Mouse (Mus musculus): ENCODE results near the gene Peak1. TPM values are rescaled to one million over a fixed set of nuclear protein-coding genes. Genes with fewer than 3 reads are reported as not detected.
A peak's percentile ranks its signal among the peaks of the same experiment; 100 is the strongest.

Peak1 gene
- total and polyA plus RNA-seq, 2 experiments from 2014 or later, result 5.3 to 9.1 TPM

DNA sequence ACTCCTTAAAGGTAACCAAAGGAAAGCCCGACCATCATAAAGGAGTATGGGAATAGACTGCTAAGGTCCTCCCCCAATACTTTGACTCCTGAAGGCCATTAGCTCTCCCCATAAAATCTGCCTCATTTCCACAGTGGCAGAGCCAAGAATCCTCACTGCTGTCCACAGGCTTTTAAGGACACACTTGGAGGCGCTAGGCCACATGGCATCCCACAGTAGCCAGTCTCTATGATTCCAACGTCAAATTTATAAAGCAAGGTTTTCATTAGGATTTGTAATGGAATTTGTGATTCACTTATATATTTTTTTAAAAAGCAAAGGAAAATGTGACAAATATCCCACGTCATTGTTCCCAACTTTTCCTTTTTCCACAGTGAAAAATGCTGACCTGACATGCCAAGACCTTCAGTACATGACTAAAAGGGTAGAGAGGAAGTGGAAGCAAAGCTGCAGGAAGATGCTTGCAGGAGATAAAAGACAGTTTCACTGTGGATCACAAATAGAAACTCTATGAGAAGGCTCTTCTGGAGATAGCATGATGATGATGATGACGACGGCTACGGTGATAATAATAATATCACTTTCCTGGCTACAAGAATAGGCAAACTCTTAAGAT, 151.6 kb downstream of the Peak1 start:
- Histone ChIP-seq H3K27me3 (ENCODE audit: insufficient read depth, low read length) (no peaks in the 10 kb centered on the region), H3K4me2 (ENCODE audit: low read depth, low read length) (no peak overlapping the region), H3K9me3 (ENCODE audit: low read length) (no peaks in the 10 kb centered on the region), H3K27ac (no peak overlapping the region), H3K9ac (replicated peaks; ENCODE audit: low read length) (no peak overlapping the region), H3K4me1 (ENCODE audit: insufficient read depth, low read length) (0 out of 2 replicates have a peak, but pooled peaks cover 3% of the 10 kb centered on the region), H3K4me3 (ENCODE audit: low read length) (no peak overlapping the region), H3K36me3 (ENCODE audit: insufficient read depth, low read length) (no peaks in the 10 kb centered on the region)
- no peak for TF ChIP-seq CTCF (IDR thresholded peaks at IDR 0.05; ENCODE audit: low read depth)
- WGBS, result 86% methylated on average over 7 of the region's 7 CpGs
- ATAC-seq (no peak), DNase-seq (ENCODE audit: low spot score) (no peak)

DNA sequence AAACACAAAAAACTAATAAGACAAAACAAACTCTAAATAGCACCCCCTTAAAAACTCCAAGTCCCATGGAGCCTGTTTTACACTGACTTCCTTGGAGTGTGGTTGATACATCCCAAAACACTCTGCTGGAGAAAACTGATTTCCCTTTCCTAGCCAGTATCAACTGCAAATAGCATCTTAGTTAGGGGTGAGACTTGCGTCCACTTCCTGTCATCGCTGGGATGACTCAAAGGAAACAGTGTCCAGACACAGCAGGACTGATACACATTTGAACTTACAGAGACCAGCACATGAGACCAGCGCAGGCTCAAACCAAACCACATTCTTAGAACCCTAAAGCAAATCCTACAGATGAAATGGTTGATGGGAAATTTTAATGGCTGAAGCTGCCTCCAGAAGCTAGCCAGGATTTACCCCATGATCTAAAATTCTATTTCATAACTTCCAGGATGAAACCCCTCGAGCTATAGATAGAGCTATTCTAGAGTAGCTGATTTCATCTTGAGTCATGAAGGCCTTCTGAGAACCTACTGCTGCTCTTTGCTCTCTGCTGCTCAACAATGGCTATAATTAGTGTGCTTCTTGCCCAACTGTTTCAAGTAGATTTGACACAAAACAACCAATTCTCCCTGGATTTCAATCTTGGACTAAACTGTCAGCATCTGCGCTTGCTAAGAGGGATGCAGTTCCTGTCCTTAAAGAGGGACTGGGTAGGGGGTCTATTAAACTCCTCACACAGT, 152.2 kb downstream of the Peak1 start:
- Histone ChIP-seq H3K27ac (no peak overlapping the region), H3K27me3 (ENCODE audit: insufficient read depth, low read length) (no peaks in the 10 kb centered on the region), H3K4me2 (ENCODE audit: low read depth, low read length) (no peak overlapping the region), H3K9ac (replicated peaks; ENCODE audit: low read length) (no peak overlapping the region), H3K36me3 (ENCODE audit: insufficient read depth, low read length) (no peaks in the 10 kb centered on the region), H3K4me1 (ENCODE audit: insufficient read depth, low read length) (no peaks in the 10 kb centered on the region), H3K9me3 (ENCODE audit: low read length) (peaks cover under 1% of the 10 kb centered on the region), H3K4me3 (ENCODE audit: low read length) (no peak overlapping the region)
- ATAC-seq (no peak), DNase-seq (ENCODE audit: low spot score) (no peak)
- 89% methylated on average over 5 of the region's 5 CpGs for WGBS
- TF ChIP-seq CTCF (IDR thresholded peaks at IDR 0.05; ENCODE audit: low read depth), result no peak

DNA sequence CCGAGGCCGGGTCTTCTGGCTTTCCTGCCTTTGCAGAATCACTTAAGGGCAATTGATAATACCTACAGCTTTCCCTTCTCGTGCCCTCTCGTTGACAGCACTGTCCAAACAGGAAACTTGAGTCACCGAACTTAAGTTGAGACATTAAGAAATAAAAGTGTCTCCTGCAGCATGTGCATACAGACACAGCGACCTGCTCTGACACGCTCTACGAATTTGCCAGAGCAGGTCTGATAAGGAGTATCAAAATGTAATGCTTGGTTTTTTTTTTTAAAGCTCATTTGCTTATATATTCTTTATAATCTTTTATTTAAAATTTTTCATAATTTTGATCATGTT, 152.9 kb downstream of the Peak1 start:
- Histone ChIP-seq H3K4me3 (ENCODE audit: low read length) (no peak overlapping the region), H3K4me2 (ENCODE audit: low read depth, low read length) (no peak overlapping the region), H3K4me1 (ENCODE audit: insufficient read depth, low read length) (no peaks in the 10 kb centered on the region), H3K27ac (no peak overlapping the region), H3K9me3 (ENCODE audit: low read length) (peaks cover 6% of the 10 kb centered on the region), H3K27me3 (ENCODE audit: insufficient read depth, low read length) (no peaks in the 10 kb centered on the region), H3K9ac (replicated peaks; ENCODE audit: low read length) (no peak overlapping the region), H3K36me3 (ENCODE audit: insufficient read depth, low read length) (no peaks in the 10 kb centered on the region)
- 76% methylated on average over 8 of the region's 8 CpGs for WGBS
- TF ChIP-seq CTCF (IDR thresholded peaks at IDR 0.05; ENCODE audit: low read depth), result no peak
- ATAC-seq (no peak), DNase-seq (ENCODE audit: low spot score) (no peak)

DNA sequence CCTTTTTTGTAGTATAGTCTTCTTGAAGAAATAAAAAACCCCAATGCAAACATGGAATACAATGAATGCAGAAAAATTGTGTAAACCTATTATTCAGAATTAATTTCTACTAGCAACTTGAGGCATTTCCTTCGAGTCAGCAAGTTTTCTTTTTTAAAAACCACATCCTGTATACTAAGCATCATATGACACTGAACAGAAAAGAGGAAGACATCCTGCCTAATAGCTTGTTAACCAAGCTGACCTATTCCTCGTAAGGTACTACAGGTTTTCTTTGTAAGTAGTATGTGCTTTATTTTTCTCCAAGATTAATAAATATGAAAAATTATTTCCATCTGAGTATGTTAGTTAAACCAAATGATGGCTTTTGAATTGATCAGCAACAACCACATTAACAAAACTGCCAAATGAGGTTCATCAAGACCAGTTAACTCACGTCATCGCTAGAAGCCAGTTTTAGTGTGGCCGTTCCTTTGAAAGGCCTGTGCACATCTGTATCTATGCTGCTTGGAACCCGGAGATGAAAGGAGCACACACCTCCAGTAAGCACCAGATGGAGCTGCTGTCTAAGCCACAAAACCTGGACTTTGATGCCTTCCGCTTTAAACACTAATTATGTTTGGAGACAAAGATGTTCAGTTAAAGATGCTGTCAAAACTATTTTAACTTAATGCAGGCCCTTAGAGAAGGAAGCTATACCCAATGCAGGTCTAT, 153.4 kb downstream of the Peak1 start:
- ATAC-seq, result peak; percentile 75

DNA sequence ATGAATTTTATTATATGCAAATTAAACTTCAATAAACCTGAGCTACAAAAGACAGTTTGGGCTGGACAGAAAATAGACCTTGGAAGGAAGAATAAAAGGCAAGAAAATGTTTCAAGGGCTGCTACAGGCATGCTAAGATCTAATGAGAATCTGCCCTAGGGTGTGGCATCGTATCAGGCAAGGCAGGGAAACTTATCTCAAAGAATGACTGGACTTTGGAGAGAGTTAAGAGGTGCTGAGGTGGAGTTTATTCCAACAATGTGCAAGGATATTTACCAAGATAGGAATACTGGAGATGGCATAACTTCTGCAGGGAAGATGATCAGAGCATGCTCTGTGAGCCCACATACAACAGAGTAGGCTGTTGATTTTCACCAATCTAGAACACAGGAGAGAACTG, 154.8 kb downstream of the Peak1 start:
- Histone ChIP-seq H3K4me2 (ENCODE audit: low read depth, low read length) (no peak overlapping the region), H3K36me3 (ENCODE audit: insufficient read depth, low read length) (no peaks in the 10 kb centered on the region), H3K4me1 (ENCODE audit: insufficient read depth, low read length) (no peaks in the 10 kb centered on the region), H3K4me3 (ENCODE audit: low read length) (no peak overlapping the region), H3K9ac (replicated peaks; ENCODE audit: low read length) (no peak overlapping the region), H3K27ac (no peak overlapping the region), H3K9me3 (ENCODE audit: low read length) (peaks cover 6% of the 10 kb centered on the region), H3K27me3 (ENCODE audit: insufficient read depth, low read length) (no peaks in the 10 kb centered on the region)
- no peak for DNase-seq (ENCODE audit: low spot score)
- 85% methylated on average over 1 of the region's 1 CpGs for WGBS
- no peak for ATAC-seq
- no peak for TF ChIP-seq CTCF (IDR thresholded peaks at IDR 0.05; ENCODE audit: low read depth)

More for the DNA sequence above, 153.4 kb downstream of the Peak1 start:
- WGBS, result 54% methylated on average over 7 of the region's 7 CpGs
- no peak overlapping the region for H3K9ac ChIP-seq (replicated peaks; ENCODE audit: low read length)
- no peaks in the 10 kb centered on the region for H3K4me1 ChIP-seq (ENCODE audit: insufficient read depth, low read length)
- no peaks in the 10 kb centered on the region for H3K27me3 ChIP-seq (ENCODE audit: insufficient read depth, low read length)
- no peak overlapping the region for H3K4me3 ChIP-seq (ENCODE audit: low read length)
- no peak overlapping the region for H3K4me2 ChIP-seq (ENCODE audit: low read depth, low read length)
- peaks cover 6% of the 10 kb centered on the region for H3K9me3 ChIP-seq (ENCODE audit: low read length)
- peak; percentile 89 for TF ChIP-seq CTCF (IDR thresholded peaks at IDR 0.05; ENCODE audit: low read depth)
- no peaks in the 10 kb centered on the region for H3K36me3 ChIP-seq (ENCODE audit: insufficient read depth, low read length)
- DNase-seq (ENCODE audit: low spot score), result peak; percentile 85
- no peak overlapping the region for H3K27ac ChIP-seq

DNA sequence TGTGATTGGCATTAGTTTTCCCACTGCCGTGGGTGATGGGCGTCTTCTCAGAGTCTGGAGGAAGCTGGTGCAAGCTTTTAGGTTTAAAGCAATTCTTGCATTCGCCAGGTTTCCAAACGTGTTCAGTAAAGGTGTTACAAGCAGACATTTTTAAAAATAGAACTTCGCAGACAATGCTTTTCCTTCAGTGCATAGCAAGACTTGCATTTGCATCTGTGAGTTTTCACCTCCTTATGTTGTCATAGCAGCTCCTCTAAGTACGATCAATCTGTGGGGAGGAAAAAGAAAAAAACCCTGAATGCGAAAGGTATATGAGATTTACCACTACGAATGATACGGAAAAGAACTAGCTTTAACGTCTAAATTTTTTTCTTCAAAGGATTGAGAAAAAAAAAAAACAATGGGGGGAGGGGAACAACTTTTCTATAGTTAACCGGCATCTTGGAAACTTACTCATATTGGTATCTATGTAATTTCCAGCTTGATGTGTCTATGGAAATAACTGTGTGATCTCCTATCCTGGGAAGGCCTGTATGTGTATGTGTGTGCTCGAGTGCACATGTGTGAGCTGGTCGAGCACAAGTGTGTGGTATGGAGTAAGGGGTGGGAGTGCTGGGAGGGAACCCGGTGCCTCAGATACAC, 157.3 kb downstream of the Peak1 start:
- DNase-seq (ENCODE audit: low spot score) (peak; percentile 7), ATAC-seq (no peak)
- Histone ChIP-seq H3K27ac (no peak overlapping the region), H3K9ac (replicated peaks; ENCODE audit: low read length) (no peak overlapping the region), H3K4me1 (ENCODE audit: insufficient read depth, low read length) (no peaks in the 10 kb centered on the region), H3K36me3 (ENCODE audit: insufficient read depth, low read length) (no peaks in the 10 kb centered on the region), H3K4me3 (ENCODE audit: low read length) (no peak overlapping the region), H3K27me3 (ENCODE audit: insufficient read depth, low read length) (no peaks in the 10 kb centered on the region), H3K9me3 (ENCODE audit: low read length) (peaks cover 6% of the 10 kb centered on the region), H3K4me2 (ENCODE audit: low read depth, low read length) (no peak overlapping the region)
- TF ChIP-seq CTCF (IDR thresholded peaks at IDR 0.05; ENCODE audit: low read depth), result no peak
- 88% methylated on average over 14 of the region's 14 CpGs for WGBS

Measured in hindbrain, postnatal 0 days (tissue).